Mouse (Mus musculus): ENCODE measurements around the gene Ldlr.

- TF ChIP-seq POLR2A (IDR thresholded peaks at IDR 0.05; ENCODE audit: borderline replicate concordance, low read depth, low read length) (no peak), CTCF (IDR thresholded peaks at IDR 0.05; ENCODE audit: low read depth, low read length) (no peak)
These were observed 15.5 kb downstream of the Ldlr start for GRCm38 (mm10) chr9:21738776-21739175.

Measured in bone marrow macrophage, adult 2 months (primary cell).